17 mouse cellular contexts compared by ENCODE assay signal in genomic region chr10:28391168-28391567, GRCm38 (mm10).
"Had no signal": no experiment of that assay in that cellular context is flagged by ENCODE, and none has a peak within 500 bp of the region (broad histone marks: within the 10 kb centered on the region; RNA-seq: fewer than 3 reads in every experiment).

No protein-coding gene starts in this region.

- H3K36me3 ChIP-seq: midbrain, embryonic 10.5 days; midbrain, embryonic 12.5 days; neural tube, embryonic 13.5 days; neural tube, embryonic 15.5 days had no signal

- DNase-seq: lung, embryonic 14.5 days; lung, postnatal 10 days; lung, postnatal 4 days; midbrain, embryonic 14.5 days; right cerebral cortex, adult 18-20 months; right cerebral cortex, postnatal 25 days; right cerebral cortex, postnatal 4 days; spleen, adult 18-20 months; thymus, adult 18-20 months; thymus, postnatal 14 days; thymus, postnatal 36 days had no signal

- H3K9me3 ChIP-seq: midbrain, embryonic 10.5 days; midbrain, embryonic 12.5 days; neural tube, embryonic 13.5 days; neural tube, embryonic 15.5 days had no signal

- H3K9ac ChIP-seq: lung, embryonic 14.5 days; midbrain, embryonic 12.5 days; neural tube, embryonic 13.5 days; neural tube, embryonic 15.5 days had no signal

- ATAC-seq: midbrain, embryonic 16.5 days had no signal

- H3K4me1 ChIP-seq: midbrain, embryonic 10.5 days; midbrain, embryonic 12.5 days; neural tube, embryonic 13.5 days; neural tube, embryonic 15.5 days had no signal

- H3K4me3 ChIP-seq: midbrain, embryonic 10.5 days; midbrain, embryonic 12.5 days; myocyte; neural tube, embryonic 13.5 days; neural tube, embryonic 15.5 days had no signal

- H3K27me3 ChIP-seq: midbrain, embryonic 12.5 days; neural tube, embryonic 13.5 days; neural tube, embryonic 15.5 days had no signal

- H3K27ac ChIP-seq: midbrain, embryonic 10.5 days; midbrain, embryonic 12.5 days; neural tube, embryonic 13.5 days; neural tube, embryonic 15.5 days had no signal

- H3K4me2 ChIP-seq: lung, embryonic 14.5 days; midbrain, embryonic 12.5 days; neural tube, embryonic 13.5 days; neural tube, embryonic 15.5 days had no signal
